Mouse (Mus musculus) cerebellum, adult 11 months (tissue): ENCODE measurements around the gene Gm3147.
"Not testable (repeated sequence)": the region's sequence is repeated elsewhere in the genome, so short reads cannot be mapped to it uniquely, and the experiment has no call there.

Experiments
- DNase-seq: peaks from one replicate; pipeline ENCODE4 v3.0.0; 2022

The Gm3147 gene

DNA sequence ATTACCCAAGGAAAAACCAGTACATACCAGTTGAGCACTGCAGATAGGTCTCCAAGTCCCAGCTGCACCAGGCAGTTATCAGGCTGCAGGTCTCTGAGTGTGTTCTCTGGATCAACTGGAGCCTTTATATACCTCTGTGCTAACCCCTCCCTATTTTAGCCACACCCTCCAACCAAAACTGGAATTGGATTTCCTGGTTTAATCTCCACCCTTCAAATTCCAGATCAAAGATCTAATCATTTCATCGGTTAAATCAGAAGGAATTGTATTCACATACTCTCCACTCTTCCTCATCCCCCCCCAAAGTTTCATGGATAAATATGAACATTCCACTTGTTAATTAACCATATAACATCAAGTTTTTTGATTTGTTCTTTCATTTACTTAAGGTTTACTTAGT, at the start of gene Gm3147:
Gm3147 (minus strand) TSS at position 101 of the 400 bp plus-strand sequence.
- not testable (repeated sequence) for DNase-seq

GRCm38 (mm10) chr5:94648082-94648481, 31.9 kb upstream of the Gm3147 start, which contains the start of gene Gm6205:
TSS of gene Gm6205 (plus strand) at chr5:94648382.
- not testable (repeated sequence) for DNase-seq

DNA sequence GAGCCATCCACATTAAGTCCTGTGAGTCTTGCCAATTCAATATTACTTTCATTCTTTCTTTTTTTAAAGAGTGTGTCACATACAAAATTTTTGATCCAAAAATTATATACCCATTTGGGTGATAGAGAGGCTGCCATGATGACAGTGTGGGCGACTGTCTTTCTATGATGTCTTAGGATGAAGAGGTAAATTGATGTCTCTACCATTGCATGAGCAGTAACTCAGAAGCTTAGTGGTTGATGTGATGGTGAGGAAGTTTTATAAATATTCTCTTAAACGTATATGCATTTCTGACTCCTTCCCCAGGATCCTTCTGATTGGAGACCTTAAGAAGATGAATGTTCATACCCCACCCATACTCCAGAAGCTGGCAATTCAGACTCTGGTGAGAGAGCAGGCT, 7.5 kb upstream of the Gm3147 start, which contains the start of gene Gm6509:
Gm6509 (plus strand) TSS at position 301 of the 400 bp plus-strand sequence.
- not testable (repeated sequence) for DNase-seq
